29 mouse cellular contexts compared by ENCODE assay signal in genomic region chr17:49791546-49791945, GRCm38 (mm10).
DNase-seq lines count a peak whose midpoint lies in the region; ATAC-seq and TF ChIP-seq lines count a peak whose summit lies in the region.
"Had no signal": no experiment of that assay in that cellular context is flagged by ENCODE, and none has a peak within 500 bp of the region (broad histone marks: within the 10 kb centered on the region; RNA-seq: fewer than 3 reads in every experiment).

No protein-coding gene starts in this region.

- no peaks in the 10 kb centered on the region for H3K36me3 ChIP-seq in heart, embryonic 10.5 days
- no peaks in the 10 kb centered on the region for H3K36me3 ChIP-seq in heart, adult 2 months (ENCODE audit: control insufficient read depth, insufficient read depth, low read length)
- no peaks in the 10 kb centered on the region for H3K36me3 ChIP-seq in midbrain, embryonic 11.5 days (ENCODE audit: control insufficient read depth, insufficient read depth, low read length)
- no peaks in the 10 kb centered on the region for H3K36me3 ChIP-seq in midbrain, embryonic 14.5 days (ENCODE audit: control insufficient read depth, insufficient read depth, low read length)
- H3K36me3 ChIP-seq in stomach, postnatal 0 days (ENCODE audit: control insufficient read depth, insufficient read depth, low read length) = no peaks in the 10 kb centered on the region
- H3K36me3 ChIP-seq: embryonic facial prominence, embryonic 10.5 days; embryonic facial prominence, embryonic 13.5 days; heart, embryonic 12.5 days; heart, embryonic 15.5 days; hindbrain, embryonic 10.5 days; hindbrain, embryonic 13.5 days had no signal

- H3K4me3 ChIP-seq in heart, embryonic 10.5 days = no peak overlapping the region
- H3K4me3 ChIP-seq in heart, adult 2 months = no peak overlapping the region
- H3K4me3 ChIP-seq in midbrain, embryonic 11.5 days (ENCODE audit: low read depth, low read length) = no peak overlapping the region
- no peak overlapping the region for H3K4me3 ChIP-seq in midbrain, embryonic 14.5 days (replicated peaks; ENCODE audit: low read depth, low read length)
- no peak overlapping the region for H3K4me3 ChIP-seq in stomach, postnatal 0 days (ENCODE audit: low read depth, low read length)
- H3K4me3 ChIP-seq: embryonic facial prominence, embryonic 10.5 days; embryonic facial prominence, embryonic 13.5 days; erythroblast, embryonic 14.5 days; forebrain, embryonic 13.5 days; gastrocnemius, adult 2 months; heart, embryonic 12.5 days; heart, embryonic 15.5 days; hindbrain, embryonic 10.5 days; hindbrain, embryonic 13.5 days had no signal

- no peak overlapping the region for H3K9ac ChIP-seq in heart, adult 2 months (ENCODE audit: low read depth, low read length)
- no peak overlapping the region for H3K9ac ChIP-seq in midbrain, embryonic 11.5 days (ENCODE audit: low read length)
- no peak overlapping the region for H3K9ac ChIP-seq in midbrain, embryonic 14.5 days (replicated peaks; ENCODE audit: low read length)
- no peak overlapping the region for H3K9ac ChIP-seq in stomach, postnatal 0 days (ENCODE audit: low read length)
- H3K9ac ChIP-seq: embryonic facial prominence, embryonic 13.5 days; forebrain, embryonic 13.5 days; forebrain, postnatal 0 days; heart, embryonic 12.5 days; heart, embryonic 15.5 days; hindbrain, embryonic 13.5 days had no signal

- H3K27ac ChIP-seq in heart, embryonic 10.5 days = no peak overlapping the region
- H3K27ac ChIP-seq in heart, adult 2 months = no peak overlapping the region
- no peak overlapping the region for H3K27ac ChIP-seq in midbrain, embryonic 11.5 days (ENCODE audit: low read depth, low read length)
- no peak overlapping the region for H3K27ac ChIP-seq in midbrain, embryonic 14.5 days (replicated peaks; ENCODE audit: low read depth, low read length)
- no peak overlapping the region for H3K27ac ChIP-seq in stomach, postnatal 0 days (replicated peaks)
- H3K27ac ChIP-seq: embryonic facial prominence, embryonic 10.5 days; embryonic facial prominence, embryonic 13.5 days; forebrain, embryonic 13.5 days; gastrocnemius, adult 2 months; heart, embryonic 15.5 days; hindbrain, embryonic 10.5 days; hindbrain, embryonic 13.5 days had no signal

- no peak for TF ChIP-seq POLR2A in heart, adult 2 months (IDR thresholded peaks at IDR 0.05; ENCODE audit: insufficient read depth, low read depth, low read length)

- DNase-seq in heart, embryonic 10.5 days (ENCODE audit: low spot score) = peak; percentile 58
- no peak for DNase-seq in heart, adult 2 months
- peak; percentile 33 for DNase-seq in midbrain, embryonic 11.5 days (ENCODE audit: low spot score, missing footprints)
- no peak for DNase-seq in midbrain, embryonic 14.5 days
- DNase-seq in stomach, postnatal 0 days (ENCODE audit: low spot score) = peak; percentile 5
- no peak for DNase-seq in cerebellum, adult 11 months
- DNase-seq: adrenal gland, adult 2 months; adrenal gland, postnatal 14 days; cerebellum, adult 11-12 months; cerebellum, adult 8-10 months; cerebellum, postnatal 10 days; cerebellum, postnatal 36 days; embryo, embryonic 11 days; forebrain, postnatal 0 days; gastrocnemius, adult 2 months; gastrocnemius, postnatal 14 days; heart, adult 18-20 months; heart, postnatal 10 days; heart, postnatal 36 days had no signal

- no peak for TF ChIP-seq CTCF in heart, adult 2 months (IDR thresholded peaks at IDR 0.05)
- TF ChIP-seq CTCF in stomach, postnatal 0 days (IDR thresholded peaks at IDR 0.05; ENCODE audit: low read depth) = no peak

- 91% methylated on average over 5 of the region's 5 CpGs for WGBS in heart, embryonic 10.5 days
- WGBS in heart, adult 2 months = 94% methylated on average over 5 of the region's 5 CpGs
- 98% methylated on average over 5 of the region's 5 CpGs for WGBS in midbrain, embryonic 11.5 days
- WGBS in midbrain, embryonic 14.5 days = 96% methylated on average over 5 of the region's 5 CpGs
- 94% methylated on average over 5 of the region's 5 CpGs for WGBS in stomach, postnatal 0 days

- H3K4me1 ChIP-seq in heart, embryonic 10.5 days = peaks cover 12% of the 10 kb centered on the region; the same call in 1 of the 2 replicates
- no peaks in the 10 kb centered on the region for H3K4me1 ChIP-seq in heart, adult 2 months (ENCODE audit: control insufficient read depth, insufficient read depth, low read length)
- no peaks in the 10 kb centered on the region for H3K4me1 ChIP-seq in midbrain, embryonic 11.5 days (ENCODE audit: control insufficient read depth, insufficient read depth, low read length)
- no peaks in the 10 kb centered on the region for H3K4me1 ChIP-seq in midbrain, embryonic 14.5 days (ENCODE audit: control insufficient read depth, insufficient read depth, low read length)
- H3K4me1 ChIP-seq in stomach, postnatal 0 days (replicated peaks; ENCODE audit: control insufficient read depth, insufficient read depth) = no peaks in the 10 kb centered on the region
- H3K4me1 ChIP-seq: forebrain, embryonic 13.5 days; heart, embryonic 15.5 days had no signal

- no peaks in the 10 kb centered on the region for H3K9me3 ChIP-seq in heart, embryonic 10.5 days
- no peaks in the 10 kb centered on the region for H3K9me3 ChIP-seq in midbrain, embryonic 11.5 days (ENCODE audit: control insufficient read depth, low read length)
- no peaks in the 10 kb centered on the region for H3K9me3 ChIP-seq in midbrain, embryonic 14.5 days (ENCODE audit: control insufficient read depth, low read length)
- H3K9me3 ChIP-seq in stomach, postnatal 0 days (ENCODE audit: control insufficient read depth, low read length) = no peaks in the 10 kb centered on the region
- H3K9me3 ChIP-seq: embryonic facial prominence, embryonic 10.5 days; embryonic facial prominence, embryonic 13.5 days; forebrain, embryonic 13.5 days; heart, embryonic 15.5 days; hindbrain, embryonic 10.5 days; hindbrain, embryonic 13.5 days had no signal

- TF ChIP-seq EP300 in heart, adult 2 months (IDR thresholded peaks at IDR 0.05; ENCODE audit: insufficient read depth, low read depth, low read length) = no peak
- no peak for TF ChIP-seq EP300 in stomach, postnatal 0 days (optimal IDR thresholded peaks at IDR 0.05)

- intact Hi-C loops in heart, adult 2 months (cut with DNase I) = no loop called here

- H3K4me2 ChIP-seq in midbrain, embryonic 11.5 days = no peak overlapping the region
- no peak overlapping the region for H3K4me2 ChIP-seq in midbrain, embryonic 14.5 days (ENCODE audit: low read length)
- no peak overlapping the region for H3K4me2 ChIP-seq in stomach, postnatal 0 days (replicated peaks; ENCODE audit: low read depth)
- H3K4me2 ChIP-seq: embryonic facial prominence, embryonic 13.5 days; forebrain, embryonic 13.5 days; heart, embryonic 12.5 days; heart, embryonic 15.5 days; hindbrain, embryonic 13.5 days had no signal

- no peaks in the 10 kb centered on the region for H3K79me2 ChIP-seq in heart, adult 2 months (replicated peaks; ENCODE audit: control insufficient read depth, insufficient read depth, low read length)

- ATAC-seq in midbrain, embryonic 11.5 days (ENCODE audit: low FRiP score) = no peak
- no peak for ATAC-seq in midbrain, embryonic 14.5 days (ENCODE audit: low FRiP score, low TSS enrichment)
- no peak for ATAC-seq in stomach, postnatal 0 days (ENCODE audit: low FRiP score, low TSS enrichment)
- ATAC-seq: CD4-positive, CD25-positive, alpha-beta regulatory T cell, adult 4 months; forebrain, embryonic 13.5 days; forebrain, postnatal 0 days; hindbrain, embryonic 16.5 days had no signal

- H3K27me3 ChIP-seq in heart, embryonic 10.5 days (ENCODE audit: insufficient read depth, poor library complexity, severe bottlenecking) = no peaks in the 10 kb centered on the region
- no peaks in the 10 kb centered on the region for H3K27me3 ChIP-seq in heart, adult 2 months (ENCODE audit: control insufficient read depth, insufficient read depth, low read length)
- no peaks in the 10 kb centered on the region for H3K27me3 ChIP-seq in midbrain, embryonic 11.5 days (ENCODE audit: control insufficient read depth, insufficient read depth, low read length)
- H3K27me3 ChIP-seq in midbrain, embryonic 14.5 days (ENCODE audit: control insufficient read depth, insufficient read depth, low read length) = no peaks in the 10 kb centered on the region
- no peaks in the 10 kb centered on the region for H3K27me3 ChIP-seq in stomach, postnatal 0 days (ENCODE audit: control insufficient read depth, insufficient read depth, low read length)
- H3K27me3 ChIP-seq: embryonic facial prominence, embryonic 13.5 days; forebrain, embryonic 13.5 days; heart, embryonic 12.5 days; heart, embryonic 15.5 days; hindbrain, embryonic 13.5 days had no signal

Comparison
In these comparisons a context has a peak if more than half of its experiments do, and no peak if none do; other contexts are left out.
1. DNase-seq: peak in heart, embryonic 10.5 days (single experiment), midbrain, embryonic 11.5 days (single experiment) and stomach, postnatal 0 days (single experiment); none in heart, adult 2 months (0 of 2), midbrain, embryonic 14.5 days (single experiment) and cerebellum, adult 11 months (single experiment).